Mouse (Mus musculus) spleen, postnatal 0 days (tissue): ENCODE measurements around the gene Spdye4b. TPM values are rescaled to one million over a fixed set of nuclear protein-coding genes. Genes with fewer than 3 reads are reported as not detected.

ENCODE experiments used
- polyA plus RNA-seq: library from polyadenylated mRNA; unstranded; fragments of >200 nt; fragmentation: Nextera tagmentation; extraction: Ambion mirVana; gene quantifications from 2 replicates; pipeline ENCODE4 v1.2.1, GENCODE M21; 2015

Gene Spdye4b
- not detected in 2 replicates for polyA plus RNA-seq

DNA sequence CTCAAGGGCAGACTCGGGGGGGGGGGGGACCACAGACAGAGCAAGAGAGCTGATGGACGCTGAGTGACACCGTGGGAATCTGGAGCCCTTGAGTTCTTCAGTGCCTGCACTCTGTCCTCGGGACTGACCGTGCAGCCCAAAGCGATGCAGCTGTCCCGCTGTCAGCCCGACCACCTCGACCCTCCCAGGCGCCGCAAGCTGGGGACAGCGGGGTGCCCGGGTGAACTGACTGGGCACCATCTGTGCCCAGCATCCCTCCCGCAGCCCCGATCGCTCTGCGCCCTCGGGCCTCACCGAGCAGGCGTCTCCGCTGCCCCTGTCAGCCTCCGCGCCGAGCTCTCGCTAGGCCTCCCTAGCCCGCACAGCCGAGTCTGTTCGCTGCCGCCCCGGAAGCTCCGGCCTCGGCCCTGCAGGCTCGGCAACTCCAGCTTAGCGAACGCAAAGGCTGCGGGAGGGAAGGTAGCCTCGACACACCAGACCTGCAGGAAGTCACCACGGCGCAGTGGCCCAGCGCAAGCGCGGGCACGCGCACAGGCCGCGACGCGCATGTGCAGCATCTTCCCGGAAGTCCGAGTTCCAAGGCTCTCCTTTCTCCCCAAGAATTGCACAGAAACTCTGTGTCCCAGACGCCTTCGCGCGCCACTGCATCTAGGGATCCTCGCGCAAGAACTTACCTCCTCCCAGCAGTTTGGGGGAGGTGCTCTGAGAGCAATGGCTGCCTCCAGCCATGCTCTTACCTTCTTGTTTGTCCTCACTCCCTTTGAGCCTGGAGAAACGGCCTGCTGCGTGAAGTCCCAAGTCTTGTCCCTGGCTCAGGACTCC is at the start of gene Spdye4b, which contains the start of gene Rbak:
Gene Spdye4b (plus strand): TSS at position 763 of the 822 bp plus-strand sequence.
Gene Rbak (minus strand): TSS at position 521 of the 822 bp plus-strand sequence.

DNA sequence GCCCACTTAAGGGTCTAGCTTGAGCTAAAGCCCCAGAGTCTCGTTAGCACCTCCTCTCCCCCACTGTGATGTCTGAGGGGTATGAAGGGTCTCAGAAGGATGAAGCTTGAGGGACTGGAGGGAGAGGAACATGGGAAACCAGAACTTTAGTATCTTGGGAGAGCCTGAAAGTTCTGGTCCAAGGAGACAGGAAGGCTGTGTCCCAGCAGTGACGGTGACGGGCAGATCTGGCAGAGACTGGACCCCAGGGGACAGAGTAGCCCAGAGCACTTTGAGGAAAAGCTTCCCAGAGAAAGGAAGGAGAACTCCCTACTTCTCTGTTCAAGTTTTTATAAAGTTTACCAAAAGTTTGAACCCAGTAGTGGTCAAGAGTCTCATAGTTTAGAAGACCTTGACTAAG is 33.3 kb upstream of the Spdye4b start, which contains the start of gene Olfr718-ps1:
Gene Olfr718-ps1 (minus strand): TSS at position 101 of the 400 bp plus-strand sequence.

DNA sequence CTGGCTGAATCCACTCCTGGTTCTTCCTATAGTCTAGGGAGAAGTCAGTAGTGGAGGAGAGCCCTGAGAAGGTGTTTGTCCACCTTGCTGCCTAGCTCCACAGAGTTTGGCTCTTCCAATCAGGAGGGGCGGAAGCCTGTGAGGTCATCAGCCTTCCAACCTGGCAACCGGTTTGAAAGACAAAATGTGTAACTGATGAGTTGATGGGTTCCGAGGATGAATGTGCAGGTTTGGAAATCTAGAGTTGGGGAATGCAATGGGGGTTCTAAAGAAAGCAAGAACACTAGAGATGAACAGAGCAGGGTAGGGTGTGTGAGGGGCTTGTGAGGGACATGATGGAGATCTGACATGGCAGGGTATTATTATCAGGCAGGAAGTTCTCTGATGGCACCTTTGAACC is 46.0 kb downstream of the Spdye4b start, which contains the start of gene Spdye4a:
Gene Spdye4a (minus strand): TSS at position 101 of the 400 bp plus-strand sequence.

DNA sequence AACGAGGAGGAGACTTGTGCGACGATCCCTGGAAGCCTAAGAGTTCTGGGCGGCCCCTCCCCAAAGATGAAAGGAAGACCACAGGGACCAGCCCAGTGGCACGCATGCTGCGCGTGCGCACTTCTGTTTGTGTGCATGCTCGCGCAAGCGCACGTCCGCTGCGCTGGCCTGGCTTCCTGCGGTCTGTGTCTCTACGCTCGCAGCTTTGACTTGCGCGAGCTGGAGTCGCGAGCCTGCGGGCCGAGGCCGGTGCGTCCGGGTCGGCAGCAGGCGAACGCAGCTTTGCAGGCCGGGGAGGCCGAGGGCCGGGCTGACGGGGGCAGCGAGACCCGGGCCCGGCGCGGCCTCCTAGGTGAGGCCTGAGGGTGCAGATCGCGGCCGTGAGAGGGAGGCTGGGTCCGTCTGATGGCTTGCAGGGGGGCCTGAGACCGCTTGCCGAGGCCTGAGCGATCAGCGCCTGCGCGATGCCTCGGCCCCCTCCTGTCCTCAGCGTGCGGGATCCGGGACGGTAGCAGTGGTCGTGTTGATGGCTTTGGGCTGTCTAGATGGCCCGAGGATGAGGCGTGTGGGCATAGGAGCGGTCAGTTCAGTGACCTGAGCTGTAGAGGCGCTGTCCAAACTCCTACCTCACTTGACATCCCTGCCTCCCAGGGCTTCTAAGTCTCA is 54.3 kb downstream of the Spdye4b start, which contains the start of gene Zfp12:
Gene Zfp12 (plus strand): TSS at position 136 of the 666 bp plus-strand sequence.

Other genes with a start within 250 kb of the Spdye4b start
- gene Fscn1, start 220.7 kb upstream of the Spdye4b start, polyA plus RNA-seq, result 31.0 and 35.7 TPM in 2 replicates
- 21.4 and 23.9 TPM in 2 replicates for gene Rnf216, start 68.0 kb upstream of the Spdye4b start, polyA plus RNA-seq
- not detected in 2 replicates for gene Olfr718-ps1, start 33.4 kb upstream of the Spdye4b start, polyA plus RNA-seq
- gene Rbak, start 242 bp upstream of the Spdye4b start, polyA plus RNA-seq, result 5.0 and 5.4 TPM in 2 replicates
- gene Spdye4a, start 45.9 kb downstream of the Spdye4b start, polyA plus RNA-seq, result not detected in 2 replicates
- gene Zfp12, start 54.1 kb downstream of the Spdye4b start, polyA plus RNA-seq, result 3.1 and 3.5 TPM in 2 replicates
- gene Zfp316, start 89.0 kb downstream of the Spdye4b start, polyA plus RNA-seq, result 0.79 and 0.93 TPM in 2 replicates
- gene Zfp853, start 112.6 kb downstream of the Spdye4b start, polyA plus RNA-seq, result 0.04 TPM in 2 replicates
- gene E130309D02Rik, start 134.3 kb downstream of the Spdye4b start, polyA plus RNA-seq, result 26.4 and 27.0 TPM in 2 replicates
- 50.5 and 55.1 TPM in 2 replicates for gene Zdhhc4, start 148.2 kb downstream of the Spdye4b start, polyA plus RNA-seq
- not detected in 2 replicates for gene Grid2ip, start 176.3 kb downstream of the Spdye4b start, polyA plus RNA-seq
- gene Kdelr2, start 222.8 kb downstream of the Spdye4b start, polyA plus RNA-seq, result 126 and 132 TPM in 2 replicates